Mouse (Mus musculus) adrenal gland (tissue): ENCODE measurements around the gene Psmf1.

Experiments used
- intact Hi-C: fragments of 180-260 bp; cut with DNase I; formaldehyde crosslinking; loops from one replicate; pipeline ENCODE4 v1.15.1; 2025

Gene Psmf1

GRCm38 (mm10) chr2:151738460-151738859 is 5.5 kb downstream of the Psmf1 start:
- intact Hi-C loops, result no loop called here

DNA sequence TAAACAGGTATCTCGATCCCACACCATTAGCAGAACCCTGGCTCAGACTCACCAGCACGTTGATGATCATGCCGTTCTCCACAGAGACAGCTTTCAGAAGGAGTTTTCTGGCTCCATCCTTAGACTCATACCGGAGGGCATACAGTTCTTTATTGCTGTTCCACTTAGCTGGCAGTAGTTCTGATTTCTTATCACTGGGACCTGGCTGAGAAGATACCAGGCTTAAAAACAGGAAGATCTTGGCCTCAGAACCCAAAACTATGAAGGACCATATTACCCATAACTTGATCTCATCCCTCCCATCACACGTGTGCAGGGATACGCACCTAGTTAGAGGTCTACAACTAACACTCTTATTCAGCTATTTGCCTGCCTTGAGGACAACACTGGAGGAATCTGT is 8.6 kb downstream of the Psmf1 start:
- intact Hi-C loops, result no loop called here

DNA sequence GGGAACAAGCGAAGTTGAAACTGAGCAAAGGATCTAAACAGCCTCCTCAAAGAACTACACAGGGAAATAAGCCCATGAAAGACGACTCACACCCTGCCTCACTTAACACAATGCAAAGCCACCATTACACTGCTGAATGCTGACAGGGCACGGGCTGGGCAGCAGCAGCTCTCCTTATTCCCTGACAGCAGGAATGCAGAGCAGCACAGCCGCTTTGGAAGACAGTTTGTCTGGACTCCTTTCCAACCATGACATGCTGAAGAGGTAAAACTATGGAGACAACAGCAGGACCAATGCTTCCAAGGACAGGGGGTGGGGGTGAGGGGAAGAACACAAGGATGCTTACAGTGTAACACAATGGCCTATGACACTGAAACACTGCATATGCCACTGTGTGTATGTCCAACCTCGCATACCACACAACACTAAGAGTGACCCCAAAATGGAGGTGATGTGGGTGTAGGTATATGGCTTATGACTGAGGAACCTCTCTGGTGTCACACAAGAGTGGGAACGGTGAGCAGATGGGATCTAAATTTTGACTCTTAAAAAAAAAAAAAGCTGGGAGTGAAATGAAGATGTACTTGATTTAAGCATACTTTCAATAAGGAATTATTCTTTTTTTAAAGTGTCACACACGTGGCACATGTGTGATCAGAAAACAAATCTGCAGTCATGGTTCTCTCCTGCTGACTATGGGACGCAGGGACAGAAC is 10.7 kb downstream of the Psmf1 start:
- intact Hi-C loops, result no loop called here

- intact Hi-C loops, result no loop called here
These were observed 19.9 kb downstream of the Psmf1 start for GRCm38 (mm10) chr2:151724094-151724493.

DNA sequence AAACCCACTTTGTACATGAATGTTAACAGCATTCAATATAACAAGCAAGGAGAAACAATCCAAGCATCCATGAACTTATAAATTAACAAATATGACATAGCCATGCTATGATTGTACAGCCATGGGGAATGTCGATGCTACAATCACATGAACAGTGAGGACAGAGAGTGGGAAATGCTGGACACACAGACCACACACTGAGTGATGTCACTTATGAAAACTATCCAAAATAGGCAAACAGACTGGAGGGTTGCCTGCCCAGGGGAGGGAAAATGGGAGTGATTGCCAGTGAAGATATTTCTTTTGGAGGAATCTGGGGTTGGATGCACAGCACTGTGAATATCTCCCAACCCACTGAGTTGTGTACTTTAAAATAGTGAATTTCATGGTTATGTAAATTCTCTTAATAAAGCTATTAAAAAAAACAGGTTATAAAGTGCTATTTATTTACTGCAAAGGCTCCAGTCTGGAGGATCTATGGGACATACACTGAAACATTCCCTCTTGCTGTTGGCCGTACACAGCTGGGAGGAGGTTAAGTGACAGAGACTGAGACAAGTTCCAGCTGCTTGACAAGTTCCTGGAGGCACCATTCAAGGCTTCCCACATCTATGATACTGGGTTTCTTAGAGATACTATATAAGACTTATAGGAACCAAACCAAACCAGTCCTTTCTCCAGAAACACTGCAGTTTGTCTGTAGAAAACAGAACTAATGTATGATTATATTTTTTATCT is 27.5 kb downstream of the Psmf1 start:
- intact Hi-C loops, result no loop called here

DNA sequence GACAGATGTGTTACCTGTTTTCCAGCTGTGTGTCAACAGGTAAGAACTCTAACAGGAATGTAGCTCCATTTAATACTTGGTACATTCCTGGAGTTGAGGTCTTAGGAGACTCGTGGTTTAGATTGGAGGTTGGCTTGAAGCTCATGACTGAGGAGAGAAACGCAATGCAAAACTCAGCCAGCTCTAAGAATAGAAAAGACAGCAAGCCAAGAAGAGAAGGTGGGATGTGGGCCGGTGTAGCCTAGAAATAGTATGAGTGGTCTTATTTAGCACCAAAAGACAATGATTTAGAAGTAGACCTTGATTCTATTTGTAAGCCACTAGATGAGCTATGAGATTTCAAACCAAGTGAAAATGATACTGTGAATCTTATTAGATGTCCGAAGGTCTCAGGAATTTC is 28.5 kb downstream of the Psmf1 start:
- intact Hi-C loops, result no loop called here

DNA sequence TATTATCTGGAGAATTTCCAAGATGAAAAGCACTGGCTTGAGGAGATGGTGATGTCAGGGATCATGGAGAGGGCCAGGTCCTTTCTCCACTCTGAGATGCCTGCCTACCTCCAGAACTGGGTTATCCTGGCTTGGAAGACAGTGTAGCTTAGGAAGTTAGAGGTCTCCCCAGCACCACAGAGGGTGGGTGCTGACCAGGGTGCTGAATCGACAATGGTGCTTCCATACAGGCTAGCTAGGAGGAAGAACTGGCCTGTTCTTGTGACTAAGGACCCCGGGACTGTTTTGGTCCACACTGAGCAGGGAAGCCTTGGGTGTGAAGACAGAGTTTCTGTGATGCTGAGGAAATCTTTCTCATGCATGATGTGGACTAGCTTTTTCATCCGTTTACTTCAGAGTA is 31.3 kb downstream of the Psmf1 start:
- intact Hi-C loops, result no loop called here

- intact Hi-C loops, result no loop called here
These were observed 41.2 kb downstream of the Psmf1 start for GRCm38 (mm10) chr2:151702851-151703190.

- intact Hi-C loops, result no loop called here
These were observed 41.7 kb downstream of the Psmf1 start for GRCm38 (mm10) chr2:151702146-151702850.

DNA sequence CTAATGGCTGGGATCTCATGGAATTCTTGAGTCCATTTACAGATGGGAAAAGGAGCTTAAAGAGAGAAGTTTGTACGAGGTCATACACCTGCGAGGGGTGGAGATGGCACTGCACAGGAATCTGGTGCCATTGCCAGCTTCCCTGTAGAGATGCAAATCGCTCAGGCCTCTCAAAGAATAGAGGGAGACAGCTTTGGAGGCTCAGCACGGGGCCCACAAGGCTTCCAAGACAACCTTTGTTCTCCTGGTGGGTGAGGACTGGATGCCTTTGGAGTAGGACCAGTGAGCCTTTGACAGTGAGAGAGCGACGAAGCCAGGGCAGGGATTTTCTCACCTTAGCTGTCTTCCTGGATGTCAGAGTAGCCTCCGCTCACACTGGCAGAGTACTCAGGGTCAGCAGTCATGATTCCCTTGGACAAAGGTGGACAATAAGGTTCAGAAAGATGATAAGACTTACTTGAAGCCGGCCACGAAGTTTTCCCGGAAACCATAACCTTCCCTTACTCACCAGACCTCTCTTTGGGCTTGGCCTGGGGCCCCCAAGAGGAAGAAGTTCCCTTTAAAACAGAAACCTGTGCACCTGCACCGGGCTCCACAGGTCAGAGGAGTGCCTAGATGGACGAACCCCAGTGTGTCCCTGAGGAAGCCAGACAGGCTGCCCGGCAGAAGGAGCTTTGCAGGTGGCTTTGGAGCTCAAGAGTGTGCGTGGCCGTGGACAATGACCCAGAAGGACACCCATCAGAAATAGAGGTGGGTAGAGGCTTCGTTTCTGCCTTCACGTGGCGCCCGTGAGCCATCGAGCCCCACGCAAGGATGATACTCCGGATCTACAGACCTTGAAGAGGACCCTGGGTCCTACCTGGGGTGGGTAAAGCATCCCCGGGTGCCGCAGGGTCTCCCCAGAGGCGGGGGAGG is 42.5 kb downstream of the Psmf1 start, which contains the start of gene Tmem74b:
Gene Tmem74b, plus strand, starts transcription at position 778 of the 915 bp plus-strand sequence.
- intact Hi-C loops, result no loop called here

DNA sequence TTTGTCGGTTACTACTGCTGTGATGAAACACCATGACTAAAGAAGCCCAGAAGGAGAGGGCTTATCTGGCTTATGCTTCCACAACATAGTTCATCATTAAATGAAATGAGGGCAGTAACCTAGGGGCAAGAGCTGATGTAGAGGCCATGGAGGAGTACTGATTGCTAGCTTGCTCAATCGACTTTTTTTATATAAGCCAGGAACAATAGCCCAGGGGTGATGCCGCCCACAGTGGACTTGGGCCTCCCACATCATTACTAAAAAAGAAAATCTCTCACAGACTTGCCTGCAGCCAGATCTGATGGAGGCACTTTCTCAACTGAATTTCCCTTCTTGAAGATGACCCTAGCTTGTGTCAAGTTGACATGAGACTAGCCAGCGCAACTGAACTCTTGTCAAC is 61.0 kb downstream of the Psmf1 start:
- intact Hi-C loops, result loop anchor here (5.0 kb wide), 1 partner anchor 106 kb away; no protein-coding TSS in a partner anchor

DNA sequence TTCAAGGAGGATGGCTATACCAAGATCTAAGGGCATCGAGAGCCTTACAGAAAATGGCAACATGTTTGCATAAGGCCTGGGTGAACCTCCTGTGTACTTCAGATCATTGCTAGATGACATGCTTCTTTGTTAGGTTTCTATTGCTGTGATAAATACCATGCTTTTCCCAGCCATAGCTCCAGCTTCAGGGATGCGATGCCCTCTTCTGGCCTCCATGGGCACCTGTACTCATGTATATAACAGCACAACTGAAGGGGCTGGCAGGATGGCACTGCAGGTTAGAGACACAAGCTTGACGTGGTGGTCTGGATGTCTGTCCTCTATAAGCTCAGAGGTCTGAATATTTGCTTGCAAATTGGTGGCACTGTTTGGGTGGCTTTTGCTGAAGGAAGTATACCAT is 61.6 kb downstream of the Psmf1 start:
- intact Hi-C loops, result loop anchor here (5.0 kb wide), 1 partner anchor 105 kb away; no protein-coding TSS in a partner anchor

DNA sequence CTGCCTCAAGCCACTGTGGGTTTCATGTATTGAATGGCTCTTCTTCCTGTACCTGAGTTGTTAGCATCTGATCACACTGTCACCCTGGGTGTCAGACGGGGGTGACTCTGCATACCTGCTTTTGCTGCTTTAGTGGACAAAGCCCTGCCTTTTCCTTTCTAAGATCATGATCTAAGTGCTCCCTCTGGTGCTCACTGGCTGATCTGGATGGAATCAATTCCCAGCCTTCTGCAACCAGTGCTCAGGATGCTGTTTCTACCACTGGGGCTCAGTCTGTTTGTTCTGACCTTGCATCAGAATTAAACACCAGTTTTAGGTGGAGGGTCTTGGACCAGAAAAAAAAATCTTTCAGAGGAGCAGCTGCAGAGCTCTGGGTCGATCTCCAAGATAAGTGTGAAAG is 67.8 kb downstream of the Psmf1 start:
- intact Hi-C loops, result loop anchor here (5.0 to 10.0 kb wide), 2 partner anchors 161 to 184 kb away; partner anchors contain the start of gene Nsfl1c

- intact Hi-C loops, result loop anchor here (10.0 kb wide), 1 partner anchor 156 kb away; no protein-coding TSS in a partner anchor
These were observed 73.0 kb downstream of the Psmf1 start for GRCm38 (mm10) chr2:151670968-151671329.

- intact Hi-C loops, result loop anchor here (10.0 kb wide), 1 partner anchor 155 kb away; no protein-coding TSS in a partner anchor
These were observed 73.7 kb downstream of the Psmf1 start for GRCm38 (mm10) chr2:151670026-151670967.

GRCm38 (mm10) chr2:151668433-151668832 is 75.6 kb downstream of the Psmf1 start, which contains the start of gene Rad21l:
TSS of gene Rad21l (minus strand) at chr2:151668533.
- intact Hi-C loops, result no loop called here
